Mouse (Mus musculus) lung, postnatal 0 days (tissue): ENCODE data around the gene Timm8a2. TPM values are rescaled to one million over a fixed set of nuclear protein-coding genes. Genes with fewer than 3 reads are reported as not detected.

Experiments used
- ATAC-seq: fragments of 200-750 bp; cut with Nextera tagmentation; 2 replicates; pipeline ENCODE4 v1.8.0; 2017; ENCODE audit warnings: moderate library complexity
- DNase-seq: peaks from one replicate; pipeline ENCODE4 v3.0.0-alpha.2; 2016; ENCODE audit warnings: low spot score
- H3K27ac ChIP-seq: fragments of 300-500 bp; sonication (generic); 2 replicates; pipeline ENCODE4 v1.5.1; 2014; ENCODE audit warnings: antibody characterized with exemption, mild to moderate bottlenecking, low read length, mixed read lengths
- H3K27me3 ChIP-seq: fragments of 300-500 bp; sonication (generic); replicated peaks from 2 replicates; pipeline ENCODE4 v1.6.1; 2014; ENCODE audit warnings: low read length, mixed read lengths; ENCODE audit not compliant: insufficient read depth
- H3K36me3 ChIP-seq: fragments of 300-500 bp; sonication (generic); 2 replicates; pipeline ENCODE4 v1.6.1; 2014; ENCODE audit warnings: low read length, mixed read lengths; ENCODE audit not compliant: insufficient read depth
- H3K4me1 ChIP-seq: fragments of 300-500 bp; sonication (generic); 2 replicates; pipeline ENCODE4 v1.6.1; 2014; ENCODE audit warnings: antibody characterized with exemption, low read depth, low read length, mixed read lengths; ENCODE audit not compliant: insufficient read depth
- H3K4me2 ChIP-seq: fragments of 300-500 bp; sonication (generic); replicated peaks from 2 replicates; pipeline ENCODE4 v1.6.1; 2014; ENCODE audit warnings: low read depth, mild to moderate bottlenecking, low read length, moderate library complexity, mixed read lengths
- H3K4me3 ChIP-seq: fragments of 300-500 bp; sonication (generic); 2 replicates; pipeline ENCODE4 v1.5.1; 2014; ENCODE audit warnings: low read depth, low read length
- H3K9ac ChIP-seq: fragments of 300-500 bp; sonication (generic); replicated peaks from 2 replicates; pipeline ENCODE4 v1.6.1; 2014; ENCODE audit warnings: low read depth, mild to moderate bottlenecking
- H3K9me3 ChIP-seq: fragments of 300-500 bp; sonication (generic); 2 replicates; pipeline ENCODE4 v1.6.1; 2016; ENCODE audit warnings: low read length, mixed read lengths
- CTCF ChIP-seq: IDR thresholded peaks from 2 replicates; pipeline ENCODE4 v1.5.1; 2016; ENCODE audit warnings: antibody characterized with exemption, mild to moderate bottlenecking
- EP300 ChIP-seq: IDR thresholded peaks from 2 replicates; pipeline ENCODE4 v1.6.1; 2016; ENCODE audit warnings: antibody characterized with exemption, mild to moderate bottlenecking, control low read depth
- WGBS: fragments of 180-500 bp; shearing (Covaris S2); extraction: QIAGEN DNeasy Blood & Tissue Kit; methylation state at CpG from one replicate; pipeline ENCODE4 v1.1.7; 2014; 5-methylcytosine and 5-hydroxymethylcytosine counted together
- polyA plus RNA-seq: library from polyadenylated mRNA; unstranded; fragments of >200 nt; fragmentation: Nextera tagmentation; extraction: Ambion mirVana; gene quantifications from 2 replicates; pipeline ENCODE4 v1.2.1, GENCODE M21; 2015

Timm8a2 gene
- polyA plus RNA-seq: not detected in 2 replicates

DNA sequence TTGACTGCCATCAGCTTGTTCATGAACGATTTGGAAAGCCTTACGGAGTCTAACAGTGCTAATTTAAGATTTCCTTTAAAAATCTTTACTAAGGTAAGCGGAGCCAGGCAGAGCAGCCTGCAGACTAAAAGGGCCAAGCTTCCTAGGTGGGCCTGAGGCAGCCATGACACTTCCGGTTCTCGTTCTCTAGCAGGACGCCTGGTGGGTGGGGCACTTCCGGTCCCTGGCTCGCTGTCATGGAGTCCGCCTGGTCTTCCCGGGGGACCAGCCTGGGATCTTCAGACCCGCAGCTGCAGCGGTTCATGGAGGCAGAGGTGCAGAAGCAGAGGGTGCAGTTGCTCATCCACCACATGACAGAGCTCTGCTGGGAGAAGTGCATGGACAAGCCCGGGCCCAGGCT is at the start of gene Timm8a2:
Timm8a2 (plus strand) TSS at position 224 of the 400 bp plus-strand sequence.
- WGBS: 92% methylated on average over 13 of the region's 13 CpGs

GRCm38 (mm10) chr14:121985477-121985876 is 49.0 kb upstream of the Timm8a2 start:
- no peaks in the 10 kb centered on the region for H3K27me3 ChIP-seq
- H3K36me3 ChIP-seq: no peaks in the 10 kb centered on the region
- DNase-seq (peak; percentile 49), ATAC-seq (no peak)
- H3K4me2 ChIP-seq: no peak overlapping the region
- H3K4me3 ChIP-seq: no peak overlapping the region
- 65% methylated on average over 3 of the region's 3 CpGs for WGBS
- no peak overlapping the region for H3K27ac ChIP-seq
- TF ChIP-seq EP300 (no peak), CTCF (no peak)
- H3K9me3 ChIP-seq: no peaks in the 10 kb centered on the region
- no peak overlapping the region for H3K9ac ChIP-seq
- H3K4me1 ChIP-seq: peaks cover 3% of the 10 kb centered on the region; the same call in 1 of the 2 replicates

More for the DNA sequence above, at the start of gene Timm8a2:
- Histone ChIP-seq H3K4me2 (no peak within 1 kb of the TSS), H3K36me3 (no peaks in the 10 kb centered on the region), H3K9me3 (no peaks in the 10 kb centered on the region), H3K9ac (no peak within 1 kb of the TSS), H3K27me3 (no peaks in the 10 kb centered on the region), H3K27ac (no peak within 1 kb of the TSS), H3K4me3 (no peak within 1 kb of the TSS), H3K4me1 (no peaks in the 10 kb centered on the region)
- TF ChIP-seq EP300 (no peak), CTCF (no peak)
- ATAC-seq (no peak), DNase-seq (no peak)

DNA sequence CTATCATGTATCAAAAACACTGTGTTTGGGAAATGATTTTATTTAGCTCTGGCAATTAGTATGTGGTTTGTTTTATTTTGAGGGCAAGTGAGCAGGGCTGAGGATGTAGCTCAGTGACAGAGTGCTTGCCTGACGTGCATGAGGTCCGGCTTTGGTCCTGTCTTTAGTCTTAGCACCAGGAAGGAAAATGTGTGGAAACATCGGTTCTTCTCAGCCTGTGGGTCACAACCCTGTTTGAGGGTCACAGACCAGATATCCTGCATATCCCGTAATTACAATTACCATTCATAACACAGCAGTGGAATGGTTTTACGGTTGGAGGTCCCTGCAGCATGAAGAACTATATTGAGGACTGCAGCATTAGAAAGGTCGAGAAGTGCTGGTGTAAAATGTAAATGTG is 48.4 kb upstream of the Timm8a2 start:
- Histone ChIP-seq H3K9me3 (no peaks in the 10 kb centered on the region), H3K27me3 (no peaks in the 10 kb centered on the region), H3K4me2 (no peak overlapping the region), H3K4me1 (peaks cover 3% of the 10 kb centered on the region; the same call in 1 of the 2 replicates), H3K27ac (no peak overlapping the region), H3K36me3 (no peaks in the 10 kb centered on the region), H3K4me3 (no peak overlapping the region), H3K9ac (no peak overlapping the region)
- 65% methylated on average over 6 of the region's 6 CpGs for WGBS
- no peak for ATAC-seq
- TF ChIP-seq CTCF (no peak), EP300 (no peak)
- DNase-seq: no peak

DNA sequence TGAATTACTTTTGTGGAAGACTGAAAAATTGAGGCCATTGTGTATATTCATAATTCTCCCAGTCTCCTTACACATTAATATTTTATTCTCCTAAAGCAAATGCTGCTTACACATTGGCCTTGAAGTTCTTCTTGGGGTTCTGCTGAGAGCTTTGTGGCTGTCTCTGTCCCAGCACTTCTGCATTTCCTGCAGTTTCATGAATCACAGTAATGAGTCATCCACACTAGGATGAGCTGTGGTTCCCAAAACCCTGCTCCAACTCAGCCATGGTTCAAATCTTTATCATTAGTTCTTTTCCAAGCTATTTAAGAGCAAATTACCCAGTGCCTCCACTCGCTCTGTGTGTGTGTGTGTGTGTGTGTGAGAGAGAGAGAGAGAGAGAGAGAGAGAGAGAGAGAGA is 47.2 kb upstream of the Timm8a2 start:
- H3K36me3 ChIP-seq: no peaks in the 10 kb centered on the region
- H3K27ac ChIP-seq: no peak overlapping the region
- ATAC-seq: no peak
- no peak overlapping the region for H3K9ac ChIP-seq
- no peak for DNase-seq
- H3K4me1 ChIP-seq: peaks cover 3% of the 10 kb centered on the region; the same call in 1 of the 2 replicates
- no peak for TF ChIP-seq EP300
- no peak for TF ChIP-seq CTCF
- WGBS: 74% methylated on average over 1 of the region's 1 CpGs
- H3K9me3 ChIP-seq: no peaks in the 10 kb centered on the region
- no peaks in the 10 kb centered on the region for H3K27me3 ChIP-seq
- no peak overlapping the region for H3K4me2 ChIP-seq
- H3K4me3 ChIP-seq: no peak overlapping the region

- ATAC-seq: no peak
- TF ChIP-seq EP300 (no peak), CTCF (no peak)
- Histone ChIP-seq H3K4me1 (peaks cover 3% of the 10 kb centered on the region; the same call in 1 of the 2 replicates), H3K9me3 (no peaks in the 10 kb centered on the region), H3K9ac (no peak overlapping the region), H3K27ac (no peak overlapping the region), H3K4me3 (no peak overlapping the region), H3K36me3 (no peaks in the 10 kb centered on the region), H3K4me2 (no peak overlapping the region), H3K27me3 (no peaks in the 10 kb centered on the region)
- DNase-seq: no peak
- 77% methylated on average over 4 of the region's 4 CpGs for WGBS
Observed at GRCm38 (mm10) chr14:121987691-121988090, 46.8 kb upstream of the Timm8a2 start.

DNA sequence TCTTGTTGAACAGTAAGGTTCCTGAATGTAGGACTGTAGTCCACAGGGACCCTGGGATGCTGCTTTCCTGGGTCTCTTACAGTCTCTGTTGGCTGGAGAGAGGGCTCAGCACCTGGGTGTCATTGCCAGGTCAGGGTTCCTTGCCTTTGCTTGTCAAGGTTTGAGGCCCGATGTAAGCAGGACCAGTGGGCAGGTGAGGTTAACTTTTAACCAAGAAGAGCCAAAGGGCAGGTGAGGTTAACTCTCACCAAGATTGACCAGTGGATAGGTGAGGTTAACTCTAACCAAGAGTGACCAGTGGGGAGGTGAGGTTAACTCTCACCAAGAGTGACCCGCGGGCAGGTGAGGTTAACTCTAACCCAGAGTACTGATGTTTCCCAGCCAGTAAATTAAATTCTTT is 45.1 kb upstream of the Timm8a2 start:
- no peak for DNase-seq

DNA sequence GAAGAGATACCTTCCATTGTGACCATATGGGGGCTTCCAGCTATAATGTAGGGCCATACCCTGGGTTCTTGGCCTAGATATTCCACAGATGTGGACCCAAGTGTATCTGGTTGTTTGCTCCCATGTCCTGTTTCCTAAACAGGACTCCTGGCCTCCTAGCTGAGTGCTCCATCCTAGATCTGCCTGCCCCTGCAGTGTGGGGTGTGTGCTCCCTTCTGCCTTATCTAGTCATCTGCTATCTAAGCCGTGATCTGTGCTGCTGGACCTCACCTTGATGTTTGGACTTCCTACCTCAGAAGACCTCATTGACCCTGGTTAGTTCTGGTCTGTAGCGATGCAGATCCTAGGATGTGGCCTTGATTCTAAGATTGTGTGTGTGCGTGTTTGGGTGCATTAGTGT is 44.6 kb upstream of the Timm8a2 start:
- no peak for TF ChIP-seq CTCF
- no peak for TF ChIP-seq EP300
- H3K27me3 ChIP-seq: no peaks in the 10 kb centered on the region
- H3K9ac ChIP-seq: no peak overlapping the region
- no peak overlapping the region for H3K4me3 ChIP-seq
- 94% methylated on average over 3 of the region's 3 CpGs for WGBS
- H3K4me2 ChIP-seq: no peak overlapping the region
- DNase-seq: no peak
- ATAC-seq: no peak
- H3K9me3 ChIP-seq: no peaks in the 10 kb centered on the region
- no peaks in the 10 kb centered on the region; the same call in 1 of the 2 replicates for H3K4me1 ChIP-seq
- H3K27ac ChIP-seq: no peak overlapping the region
- H3K36me3 ChIP-seq: peaks cover 7% of the 10 kb centered on the region; the same call in 1 of the 2 replicates

More for the DNA sequence above, 45.1 kb upstream of the Timm8a2 start:
- H3K36me3 ChIP-seq: 0 out of 2 replicates have a peak, but pooled peaks cover 2% of the 10 kb centered on the region
- H3K4me1 ChIP-seq: no peaks in the 10 kb centered on the region; the same call in 1 of the 2 replicates
- ATAC-seq: no peak
- 87% methylated on average over 3 of the region's 3 CpGs for WGBS
- H3K9me3 ChIP-seq: no peaks in the 10 kb centered on the region
- no peak for TF ChIP-seq CTCF
- no peak for TF ChIP-seq EP300
- no peak overlapping the region for H3K4me2 ChIP-seq
- H3K27me3 ChIP-seq: no peaks in the 10 kb centered on the region
- H3K4me3 ChIP-seq: no peak overlapping the region
- H3K9ac ChIP-seq: no peak overlapping the region
- H3K27ac ChIP-seq: no peak overlapping the region
